Mouse (Mus musculus) adrenal gland, adult 18-20 months (tissue): ENCODE results near the gene Cdiptos. TPM values are rescaled to one million over a fixed set of nuclear protein-coding genes. Genes with fewer than 3 reads are reported as not detected.

Experiments
- DNase-seq, 2 experiments: peaks; one replicate each; pipeline ENCODE4 v3.0.0; 2021 to 2022; ENCODE audit warnings: low spot score in 2 of 2
- long read RNA-seq, 2 experiments: library from polyadenylated mRNA; stranded (forward); transcript quantifications; one replicate each; pipeline ENCODE4 v2.0.0; 2021
- total RNA-seq, 2 experiments: library from RNA; stranded (reverse); gene quantifications; 1 replicate in 1 of 2; 2 replicates in 1 of 2; pipeline ENCODE4 v1.2.3; 2021

Cdiptos gene
- under 1 TPM; 0.42 to 0.70 TPM for total RNA-seq
- long read RNA-seq, experiment 1, partial matches to known transcripts: 0 of 1 reads
- long read RNA-seq, experiment 1, other reads (novel, unspliced or antisense): 1 of 1 reads
- long read RNA-seq, experiment 2, partial matches to known transcripts: 0 of 1 reads
- long read RNA-seq, experiment 2, other reads (novel, unspliced or antisense): 1 of 1 reads

DNA sequence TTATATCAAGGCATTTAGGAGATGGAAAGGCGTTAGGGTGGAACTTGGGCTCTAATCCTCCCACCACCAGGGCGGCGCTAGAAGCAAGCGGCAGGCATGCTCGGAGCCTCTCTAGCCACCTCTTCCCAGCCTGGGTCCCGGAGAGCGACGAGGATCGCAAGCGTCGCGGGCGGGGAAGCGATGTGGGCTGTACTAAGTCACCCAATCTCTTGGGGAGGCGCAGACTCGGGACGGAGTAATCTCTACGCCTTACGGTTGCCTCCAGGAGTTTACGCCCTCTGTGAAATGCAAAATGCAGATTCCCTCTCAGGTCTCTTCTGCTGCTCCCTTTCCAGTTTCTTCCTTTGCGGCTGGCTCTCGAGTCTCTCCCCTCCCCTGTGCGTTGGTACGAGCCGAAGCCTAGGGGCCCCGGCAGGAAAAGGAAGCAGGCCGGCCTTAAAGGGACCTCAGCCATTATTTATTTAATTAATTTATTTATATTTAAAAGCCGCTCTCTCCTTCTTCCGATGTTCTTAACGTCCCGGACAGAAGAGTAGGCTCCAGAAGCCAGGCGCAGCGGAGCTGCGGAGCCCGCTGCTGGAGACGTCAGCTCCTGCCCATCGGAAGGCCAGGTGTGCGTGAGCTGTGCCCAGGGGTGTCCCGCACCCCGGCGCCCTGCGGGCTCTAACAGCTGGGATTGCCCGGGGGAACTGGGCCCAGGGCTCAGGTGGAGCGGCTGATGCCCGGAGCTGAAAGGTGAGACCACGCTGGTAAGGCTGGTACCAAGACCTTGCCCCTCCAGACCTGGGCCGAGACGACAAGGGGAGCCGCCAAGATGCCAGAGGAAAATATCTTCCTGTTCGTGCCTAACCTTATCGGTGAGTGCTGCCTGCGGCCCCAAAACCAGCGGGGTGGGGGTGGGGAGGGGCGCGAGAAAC, at the start of gene Cdiptos:
Cdiptos (minus strand) TSS at position 149 of the 917 bp plus-strand sequence.
- DNase-seq: peak; percentile 96 to 97

DNA sequence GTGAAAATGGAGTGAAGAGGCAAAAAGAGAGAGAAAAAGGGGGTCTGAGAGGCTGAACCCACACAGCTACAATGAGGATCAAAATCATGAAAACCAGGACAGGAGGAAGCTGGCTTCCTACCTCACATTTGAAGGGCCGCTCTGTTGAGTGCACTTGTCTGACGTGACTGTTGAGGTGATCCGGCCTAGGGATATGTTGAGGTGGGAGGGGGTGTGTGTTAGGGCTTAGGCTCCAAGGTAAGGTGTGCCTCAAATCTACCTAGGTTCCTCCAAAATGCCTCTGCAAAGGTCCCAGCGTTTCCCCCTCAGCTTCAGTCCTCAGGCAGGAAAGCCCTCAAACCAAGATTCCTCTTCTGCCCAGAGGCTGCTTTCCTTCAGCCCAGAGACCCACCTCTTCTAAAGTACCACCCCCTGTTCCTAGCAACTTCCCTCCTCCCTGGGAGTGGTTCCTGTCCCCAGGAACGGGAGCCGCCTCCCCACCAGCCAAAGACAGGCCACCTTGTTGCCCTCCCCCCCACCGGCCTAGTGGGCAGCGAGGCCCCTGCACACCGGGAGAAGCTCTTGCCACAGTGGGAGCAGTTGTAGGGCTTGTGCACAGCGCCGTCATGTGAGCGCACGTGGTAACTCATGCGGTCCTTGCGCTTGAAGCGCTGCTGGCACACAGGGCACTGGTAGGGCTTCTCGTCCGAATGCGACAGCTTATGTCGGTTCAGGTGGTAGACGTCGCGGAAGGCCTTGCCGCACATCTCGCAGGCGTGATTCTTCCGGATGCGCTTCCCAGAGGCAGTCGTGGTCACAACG, 49.1 kb upstream of the Cdiptos start:
- DNase-seq: peak; percentile 21 to 65

DNA sequence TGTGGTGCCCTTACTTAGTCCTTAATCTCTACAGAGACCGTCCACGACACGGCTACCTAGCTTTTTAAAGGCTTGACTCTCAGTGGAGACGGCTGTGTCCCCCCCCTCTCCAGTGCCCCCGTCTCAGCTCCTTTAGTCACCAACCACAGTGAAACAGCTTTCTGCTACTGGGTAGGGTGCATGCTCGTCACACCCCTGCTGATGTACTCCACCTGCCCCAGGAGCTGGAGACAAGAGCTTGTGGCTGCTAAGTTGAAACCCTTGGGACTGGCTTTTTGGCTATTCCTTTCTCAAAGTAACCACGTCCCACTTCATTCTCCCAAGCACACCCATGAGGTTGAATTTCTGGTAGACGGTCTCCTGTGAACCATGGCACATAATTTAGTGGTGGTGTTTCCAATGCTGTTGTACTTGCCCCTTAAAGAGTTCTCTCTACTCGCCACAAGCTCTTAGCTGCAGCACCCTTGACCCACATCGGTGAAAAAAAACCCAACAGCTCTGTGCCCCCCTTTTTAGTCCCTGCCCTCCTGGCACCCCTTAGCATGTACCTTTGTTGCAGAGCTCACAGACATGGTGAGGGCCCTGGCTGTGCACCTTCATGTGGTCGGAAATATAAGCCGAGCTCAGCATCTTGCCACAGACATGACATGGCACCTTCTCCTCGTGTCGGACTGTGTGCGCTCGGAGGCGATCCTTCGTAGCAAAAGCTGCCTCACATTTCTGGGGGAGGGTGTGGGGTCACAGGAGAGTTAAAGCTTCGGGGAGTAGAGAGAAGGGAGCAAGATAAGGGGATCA, 48.2 kb upstream of the Cdiptos start:
- DNase-seq: peak in 1 of 2 experiments; percentile 25

DNA sequence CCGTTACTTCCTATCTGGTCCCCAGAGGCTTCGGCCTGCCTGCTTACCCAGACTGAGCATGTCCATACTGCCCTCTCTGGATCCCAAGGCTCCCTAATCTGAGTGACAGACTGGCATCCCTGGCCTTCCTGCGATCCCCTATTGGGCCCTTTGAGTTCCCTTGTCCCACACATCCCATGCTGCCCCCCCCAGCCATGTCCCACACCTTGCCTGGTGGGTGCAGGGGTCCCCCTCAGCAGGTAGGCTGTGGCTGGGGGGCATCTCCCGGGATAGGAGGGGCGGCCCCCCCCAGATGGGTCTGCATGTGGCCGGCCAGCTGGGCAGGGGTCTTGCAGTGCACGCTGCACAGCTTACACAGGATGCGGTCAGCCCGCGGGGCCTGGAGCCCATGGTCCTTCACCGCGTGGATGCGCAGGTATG, 47.4 kb upstream of the Cdiptos start:
- DNase-seq: no peak

DNA sequence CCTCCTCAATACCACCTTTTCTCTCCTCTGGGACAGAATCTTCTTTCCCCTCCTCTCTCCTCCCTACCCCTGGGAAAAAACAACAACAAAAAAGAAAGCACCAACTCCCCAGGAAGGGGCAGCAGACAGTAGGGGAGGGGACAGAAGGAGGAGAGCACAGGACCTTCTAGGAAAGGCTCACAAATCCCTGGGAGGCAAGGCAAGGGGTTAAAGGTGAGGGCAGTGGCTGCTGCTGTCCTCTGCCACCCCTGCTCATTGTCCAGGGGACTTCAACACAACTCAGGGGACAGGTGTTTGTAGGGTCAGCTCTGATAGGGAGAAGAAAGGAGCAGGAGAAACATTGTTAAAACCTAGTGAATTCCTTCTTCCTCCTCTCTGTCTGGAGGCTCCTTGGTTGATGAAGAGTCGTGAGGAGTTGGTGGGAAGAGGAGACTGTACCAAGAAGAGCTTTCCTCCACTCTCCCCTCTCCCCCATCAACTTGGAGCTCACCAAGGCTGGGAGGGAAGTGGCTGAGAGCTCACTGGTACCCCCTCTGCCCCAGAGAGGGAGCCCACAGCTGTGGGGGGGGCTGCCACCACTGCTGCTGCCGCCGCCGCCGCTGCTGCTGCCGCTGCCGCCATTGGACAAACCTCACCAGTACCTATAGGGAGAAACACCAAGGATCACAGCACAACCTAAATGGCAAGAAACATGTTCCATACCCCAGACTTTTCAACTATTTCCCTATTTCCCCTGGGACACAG, 46.8 kb upstream of the Cdiptos start:
- DNase-seq: no peak

DNA sequence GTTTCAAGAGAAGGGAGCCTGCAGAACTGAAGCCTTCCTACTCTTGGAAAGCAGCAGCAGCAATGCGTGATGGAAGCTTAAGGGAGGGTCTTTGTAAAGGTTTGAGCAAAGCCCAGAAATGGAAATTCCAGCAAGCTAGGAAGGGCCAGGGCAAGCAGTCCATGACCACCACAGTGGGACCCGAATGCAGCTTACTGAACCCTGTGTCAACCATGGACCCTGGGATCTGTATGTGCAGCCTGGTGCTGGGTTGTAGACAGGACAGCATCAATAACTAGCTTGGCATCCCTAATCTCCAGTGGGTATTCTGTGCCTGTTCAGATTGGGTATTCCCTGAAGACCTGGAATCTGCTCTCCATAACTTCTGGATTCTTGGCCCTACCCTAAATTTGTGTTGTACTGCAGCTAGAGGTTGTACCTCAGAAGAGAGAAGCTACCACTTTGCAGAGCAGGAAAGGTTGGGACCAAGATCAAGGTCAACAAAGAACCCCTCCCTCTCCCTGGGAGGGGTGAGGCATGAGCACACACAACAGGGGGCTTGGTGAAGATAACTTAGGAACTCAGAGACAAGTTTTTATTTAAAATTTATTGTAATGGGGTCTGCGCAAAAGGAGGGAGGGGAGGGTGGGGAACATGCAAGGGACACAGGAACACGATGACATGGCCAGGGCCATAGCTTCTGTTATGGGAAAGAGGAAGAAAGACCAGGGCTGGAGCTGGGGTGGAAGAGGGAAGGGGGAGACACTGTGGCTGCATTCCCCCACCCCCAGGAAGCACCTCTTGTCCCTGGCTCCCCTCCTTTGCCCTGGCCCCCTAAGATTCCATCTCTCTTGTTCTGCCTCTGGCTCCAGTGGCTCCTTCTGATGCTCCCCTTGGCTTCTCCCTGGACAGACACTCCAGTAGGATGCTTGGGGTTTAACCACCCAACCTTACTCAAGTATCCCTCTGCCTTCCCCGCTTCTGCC, 45.9 kb upstream of the Cdiptos start:
- no peak for DNase-seq

DNA sequence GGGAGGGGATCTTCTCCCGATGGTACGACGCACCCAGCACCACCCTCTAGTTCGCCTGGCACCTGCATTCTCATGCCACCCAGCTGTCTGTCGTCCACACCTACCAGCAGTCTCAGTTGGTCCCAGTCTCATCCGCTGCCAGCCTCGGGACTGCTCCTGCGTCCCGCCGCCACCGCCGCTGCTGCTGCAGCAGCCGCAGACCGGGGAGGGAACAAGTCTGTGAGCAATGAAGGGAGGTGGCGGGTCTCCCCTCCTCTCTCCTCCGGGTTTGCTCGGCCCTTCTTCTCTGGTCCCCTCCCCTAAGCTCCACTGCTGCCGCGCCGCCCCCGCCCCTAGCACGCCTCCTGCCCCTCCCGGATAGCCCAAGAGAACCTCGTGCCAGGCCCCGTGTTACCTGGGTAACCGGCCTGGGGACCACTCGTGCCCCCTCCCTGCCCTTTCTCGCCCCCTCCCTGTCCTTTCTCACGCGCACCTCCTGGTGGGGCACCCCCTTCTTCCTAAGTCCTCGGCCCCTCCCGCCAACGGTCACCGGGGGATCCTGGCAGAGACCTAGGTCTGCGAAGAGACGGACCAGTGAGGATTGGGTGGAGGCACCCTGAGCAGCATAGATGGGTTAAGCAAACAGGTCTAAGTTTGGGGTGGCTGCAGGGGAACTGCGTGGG, 45.1 kb upstream of the Cdiptos start, which contains the start of the genes Gm42742 and Prrt2:
Gm42742 (minus strand) TSS at position 197 of the 662 bp plus-strand sequence.
Prrt2 (minus strand) TSS at position 311 of the 662 bp plus-strand sequence.
- peak in 1 of 2 experiments; percentile 34 for DNase-seq

DNA sequence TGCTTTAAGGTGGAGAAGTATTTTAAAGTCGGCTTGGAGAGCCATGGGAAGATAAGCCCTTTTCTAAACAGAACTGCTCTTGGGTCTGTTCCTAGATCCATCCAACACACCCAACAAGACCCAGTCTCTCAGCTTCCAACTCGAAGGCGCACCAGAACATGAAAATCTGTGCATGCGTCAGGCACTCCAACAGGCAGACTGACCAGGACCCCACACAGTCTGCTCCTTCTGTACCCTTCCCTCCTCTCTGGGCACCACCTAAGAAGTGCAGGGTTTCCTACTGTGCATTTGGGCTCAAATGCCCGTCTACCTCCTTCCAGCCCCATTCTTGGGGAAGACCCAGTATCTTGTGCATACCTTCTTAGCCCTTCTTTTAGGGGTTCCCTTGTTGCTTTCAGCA, 44.6 kb upstream of the Cdiptos start:
- DNase-seq: no peak

DNA sequence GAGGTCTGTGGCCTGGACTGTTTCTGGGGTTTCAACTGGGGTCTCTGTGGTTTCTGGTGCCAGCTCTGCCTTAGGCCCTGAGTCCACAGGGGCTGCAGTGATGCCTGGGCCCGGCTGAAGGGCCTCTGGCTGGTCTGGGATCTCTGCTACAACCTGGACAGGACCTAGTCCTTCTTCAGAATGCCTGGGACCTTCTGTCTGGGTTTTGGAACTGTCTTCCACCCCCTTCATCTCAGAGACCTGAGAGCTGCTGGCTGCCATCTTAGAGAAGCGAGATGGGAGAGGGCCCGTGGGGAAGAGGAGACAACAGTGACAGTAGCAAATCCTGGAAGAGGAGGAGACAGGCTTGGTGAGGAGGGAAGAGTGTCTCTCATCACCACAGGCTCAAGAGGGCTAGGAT, 44.1 kb upstream of the Cdiptos start:
- DNase-seq: no peak

DNA sequence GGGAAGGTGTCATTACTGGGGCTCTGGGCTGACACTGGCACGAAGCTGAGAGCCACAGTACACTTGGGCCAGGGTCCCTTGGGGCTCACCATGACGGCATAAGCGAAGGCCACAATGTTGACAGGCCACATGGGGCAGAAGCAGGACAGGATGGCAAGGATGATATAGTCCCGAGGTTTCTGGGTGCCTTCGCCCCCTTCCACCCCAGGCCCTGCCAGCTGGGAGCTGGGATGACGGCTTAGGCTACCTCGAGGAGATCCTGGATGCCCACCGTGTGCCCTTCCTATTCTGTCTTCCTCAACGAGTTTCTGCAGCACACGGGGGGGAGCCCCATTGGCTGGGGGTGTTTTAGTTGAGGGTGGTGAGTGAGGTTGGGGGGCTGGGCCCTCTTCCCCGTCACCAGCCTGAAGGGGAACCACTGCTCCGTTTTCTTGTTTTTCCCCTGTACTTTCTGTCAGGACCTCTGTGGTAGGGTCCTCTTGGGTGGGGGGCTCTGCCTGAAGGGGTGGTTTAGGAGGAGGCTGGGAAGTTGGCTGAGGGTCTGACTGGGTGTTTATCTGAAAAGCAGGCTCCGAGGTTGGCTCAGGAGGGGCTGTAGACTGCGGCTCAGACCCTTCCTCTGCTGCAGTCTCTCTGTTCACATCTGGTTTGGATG, 43.5 kb upstream of the Cdiptos start:
- DNase-seq: no peak

DNA sequence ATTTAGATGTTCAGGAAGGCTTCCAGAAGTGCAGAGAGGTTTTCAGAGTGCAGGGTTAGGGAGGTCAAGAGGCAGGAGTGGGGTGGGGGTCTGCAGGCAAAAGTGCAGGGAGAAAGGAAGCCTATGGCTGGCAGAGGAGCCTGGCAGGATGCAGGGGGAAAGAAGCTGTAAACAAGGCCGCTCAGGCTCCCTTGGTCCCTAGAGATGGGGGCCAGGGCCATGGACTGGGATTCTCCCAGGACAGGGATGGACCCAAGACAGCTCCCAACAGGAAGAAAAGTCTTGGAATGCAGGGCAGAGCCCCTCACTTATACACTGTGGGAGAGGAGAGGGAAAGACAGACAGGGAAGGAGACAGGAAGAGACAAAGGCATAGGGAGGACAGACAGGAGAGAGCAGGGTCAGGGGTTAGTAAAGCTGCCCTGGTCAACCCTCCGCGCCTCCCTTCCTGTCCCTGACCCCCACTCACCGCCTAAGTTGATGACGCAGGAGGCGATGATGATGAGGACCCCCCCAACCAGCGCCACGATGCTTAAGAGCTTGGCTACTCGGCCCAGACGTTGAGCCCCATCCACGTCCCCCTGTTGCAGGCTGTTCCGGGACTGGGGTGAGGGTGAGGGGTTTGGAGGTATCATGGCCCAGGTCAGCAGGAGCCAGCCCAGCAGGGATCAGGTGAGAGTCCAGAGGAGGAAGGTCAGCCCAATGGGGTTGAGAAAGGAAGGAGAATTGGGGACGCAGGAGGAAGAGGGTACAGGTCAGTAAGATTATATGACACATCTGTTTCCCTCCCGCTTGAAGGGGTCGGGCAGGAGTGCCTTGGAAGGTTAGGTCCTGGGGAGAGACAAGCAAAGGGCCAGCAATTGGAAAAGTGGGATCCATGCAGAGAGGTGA, 42.8 kb upstream of the Cdiptos start:
- DNase-seq: no peak

DNA sequence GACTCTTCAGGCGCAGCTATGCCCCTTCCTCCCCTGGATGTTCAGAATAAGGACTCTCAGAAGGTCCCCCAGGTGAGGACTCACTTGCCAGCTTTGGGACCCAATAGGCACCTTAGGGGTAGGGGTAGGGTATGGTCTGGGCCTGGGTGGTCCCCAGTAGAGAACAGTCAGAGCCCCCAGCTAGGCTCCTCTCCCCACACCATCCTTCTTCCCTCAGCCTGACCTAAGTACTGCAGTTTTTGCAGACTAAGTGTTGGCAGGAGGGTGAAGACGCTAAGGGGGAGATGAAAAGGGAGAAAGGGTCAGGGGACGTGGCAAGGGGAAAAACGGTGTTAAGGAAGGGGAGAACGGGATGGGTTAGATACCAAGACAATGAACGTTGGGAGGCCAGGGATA, 42.0 kb upstream of the Cdiptos start:
- no peak for DNase-seq

DNA sequence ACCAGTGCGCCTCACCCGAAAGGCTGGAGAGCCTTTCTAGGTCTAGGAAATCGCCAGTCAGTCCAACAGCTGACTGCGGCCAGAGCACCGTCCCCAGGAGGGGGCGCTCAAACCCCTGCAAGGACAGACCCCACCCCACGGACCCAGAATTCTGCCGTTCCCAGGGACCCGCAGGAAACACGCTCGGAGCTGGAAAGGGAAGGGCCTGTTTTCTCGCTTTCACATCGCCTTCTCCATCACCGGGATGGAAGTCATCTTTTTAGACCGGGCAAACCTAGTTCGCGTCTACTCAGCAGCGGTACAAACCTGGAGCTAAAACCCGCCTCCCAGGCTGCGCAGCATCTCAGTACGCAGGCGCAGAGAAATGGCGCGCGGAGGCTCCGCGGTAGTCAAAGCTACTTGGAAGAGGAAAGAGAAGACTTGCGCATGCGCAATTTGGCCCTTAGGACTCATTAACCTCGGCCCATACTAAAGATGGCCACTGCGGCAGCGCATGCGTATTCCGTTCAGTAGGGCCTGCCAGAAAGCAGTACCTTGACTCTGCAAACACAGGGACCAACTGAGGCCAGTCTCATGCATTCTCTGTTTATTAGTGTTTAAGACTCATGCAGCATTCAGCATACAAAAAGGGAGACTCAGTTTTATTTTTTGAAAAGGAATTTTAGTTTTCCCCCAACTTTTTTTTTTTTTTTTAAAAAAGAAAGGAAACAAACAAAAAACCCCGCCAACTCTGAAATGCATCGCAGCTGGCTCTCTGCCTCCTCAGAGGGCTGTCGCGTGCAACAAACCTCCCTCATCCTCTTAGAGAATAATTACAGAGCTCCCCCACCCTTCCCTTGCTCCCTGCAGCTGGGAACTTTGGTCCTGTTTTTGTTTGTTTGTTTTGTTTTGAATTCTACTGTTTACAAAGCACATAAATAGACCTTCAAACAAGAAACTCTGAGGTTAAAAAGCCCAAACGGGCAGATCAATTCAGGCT, 41.4 kb upstream of the Cdiptos start, which contains the start of gene Pagr1a:
Pagr1a (minus strand) TSS at position 382 of the 979 bp plus-strand sequence.
- peak; percentile 92 to 95 for DNase-seq

DNA sequence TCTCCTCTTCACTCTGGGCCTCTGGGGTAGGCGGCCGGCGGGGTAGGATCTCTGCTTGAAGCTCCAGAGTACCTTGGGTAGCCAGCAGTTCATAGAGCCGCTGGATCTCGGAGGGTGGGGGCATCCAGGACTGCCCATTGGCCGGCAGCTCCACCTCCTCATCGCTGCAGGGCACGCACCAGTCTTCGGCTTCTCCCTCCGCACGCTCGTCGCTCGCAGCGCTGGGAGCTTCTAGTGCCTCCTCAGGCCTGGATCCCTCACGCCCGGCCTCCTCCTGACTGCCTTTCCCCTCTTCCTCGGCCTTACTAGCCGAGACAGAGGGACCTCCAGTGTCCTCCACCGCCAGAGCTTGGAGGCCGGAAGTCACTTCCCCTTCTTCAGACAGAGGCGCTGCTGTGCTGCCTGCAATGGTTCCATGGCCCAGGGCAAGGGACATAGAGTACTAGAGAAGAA, 40.6 kb upstream of the Cdiptos start:
- DNase-seq: peak; percentile 66

DNA sequence TGATC, 40.4 kb upstream of the Cdiptos start, which contains the start of gene Pagr1b:
Pagr1b (minus strand) TSS at position 4 of the 5 bp plus-strand sequence.
- no peak for DNase-seq

DNA sequence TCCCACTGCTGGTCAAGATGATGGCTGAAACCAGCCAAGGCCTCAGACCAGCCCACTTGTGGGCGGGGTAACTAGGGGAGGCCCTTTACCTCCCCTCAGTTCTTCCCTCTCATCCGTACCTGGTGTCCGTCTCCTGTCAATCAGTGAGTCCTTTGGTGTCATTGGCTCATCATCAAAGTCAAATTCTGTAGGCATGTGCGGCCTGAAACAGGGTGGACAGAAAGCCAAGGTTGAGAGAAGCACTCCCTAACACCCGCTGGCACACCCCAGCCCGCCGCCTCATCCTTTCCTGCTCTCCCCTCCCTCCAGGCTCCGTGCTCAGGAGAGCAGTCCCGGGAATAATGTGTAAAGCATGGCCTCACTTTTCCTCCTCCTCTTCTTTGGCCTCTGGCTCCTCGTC, 40.2 kb upstream of the Cdiptos start:
- peak in 1 of 2 experiments; percentile 42 for DNase-seq
